Mouse (Mus musculus): ENCODE data around the gene Acap2. TPM values are rescaled to one million over a fixed set of nuclear protein-coding genes. Genes with fewer than 3 reads are reported as not detected.
A peak's percentile ranks its signal among the peaks of the same experiment; 100 is the strongest.

The Acap2 gene
- total RNA-seq (2022): 1 to 10 TPM; 4.7 to 8.3 (median 6.8) TPM

GRCm38 (mm10) chr16:31200790-31201567 lies at the start of gene Acap2:
Acap2 (minus strand) TSS chr16:31201245.
- DNase-seq (ENCODE audit: low spot score in 2 of 2): peak; percentile 96

GRCm38 (mm10) chr16:31249401-31249800 lies 48.4 kb upstream of the Acap2 start:
- no peak for DNase-seq (ENCODE audit: low spot score in 2 of 2)

GRCm38 (mm10) chr16:31248717-31249116 lies 47.7 kb upstream of the Acap2 start:
- no peak for DNase-seq (ENCODE audit: low spot score in 2 of 2)

DNA sequence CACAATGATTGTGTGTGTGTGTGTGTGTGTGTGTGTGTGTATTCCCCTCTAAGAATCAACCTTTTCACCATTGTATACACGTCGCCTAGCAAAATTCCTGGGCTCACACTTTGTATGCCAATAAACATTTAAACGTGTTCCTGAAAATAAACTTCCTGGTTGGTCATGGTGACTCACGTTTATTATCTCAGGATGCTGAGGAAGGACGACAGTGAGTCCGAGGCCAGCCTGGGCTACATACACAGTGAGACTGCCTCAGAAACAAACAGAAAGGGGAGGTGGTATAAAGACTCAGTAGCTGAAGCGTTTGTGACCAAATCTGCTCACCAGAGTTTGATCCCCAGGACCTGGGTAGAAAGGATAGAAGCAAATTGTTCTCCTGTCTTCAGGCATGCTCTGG lies 46.4 kb upstream of the Acap2 start:
- no peak for DNase-seq (ENCODE audit: low spot score in 2 of 2)

DNA sequence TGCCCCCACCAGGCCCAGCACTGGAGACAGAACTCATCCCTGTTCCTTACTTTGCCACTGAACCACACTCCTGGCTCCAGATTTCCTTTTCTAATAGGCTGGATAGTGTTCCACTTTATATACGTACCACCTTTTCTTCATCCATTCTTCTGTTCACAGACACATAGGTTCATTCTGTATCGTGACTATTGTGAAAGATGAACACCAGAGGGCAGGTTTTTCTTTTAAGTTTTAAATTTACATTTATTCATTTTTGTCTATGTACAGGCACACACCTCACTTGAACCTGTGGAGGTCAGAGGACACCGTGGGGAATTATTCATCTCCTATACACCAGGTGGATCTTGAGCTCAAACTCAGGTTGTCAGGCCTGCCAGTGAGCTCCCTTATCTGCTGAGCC lies 43.0 kb upstream of the Acap2 start:
- no peak for DNase-seq (ENCODE audit: low spot score in 2 of 2)

DNA sequence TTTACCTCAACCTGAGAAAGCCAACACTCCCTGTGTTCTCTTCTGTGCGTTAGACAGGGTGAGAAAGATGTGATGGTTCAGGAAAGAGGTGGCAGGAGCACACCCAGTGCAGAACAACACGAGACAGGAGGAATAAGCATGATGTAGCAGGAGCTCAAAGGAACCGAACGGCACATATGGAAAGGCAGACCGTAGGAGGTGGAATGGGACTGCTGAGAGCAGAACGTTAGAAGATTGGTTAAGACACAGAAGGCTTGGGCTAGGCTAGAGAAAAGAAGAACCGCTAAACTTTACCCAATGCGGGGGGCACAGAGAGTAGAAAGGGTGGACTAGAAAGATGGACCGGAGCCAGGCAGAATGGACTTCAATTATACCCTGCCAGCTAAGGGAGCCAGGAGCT lies 40.4 kb upstream of the Acap2 start:
- DNase-seq (ENCODE audit: low spot score in 2 of 2): no peak

GRCm38 (mm10) chr16:31240569-31240968 lies 39.5 kb upstream of the Acap2 start:
- DNase-seq (ENCODE audit: low spot score in 2 of 2): no peak

DNA sequence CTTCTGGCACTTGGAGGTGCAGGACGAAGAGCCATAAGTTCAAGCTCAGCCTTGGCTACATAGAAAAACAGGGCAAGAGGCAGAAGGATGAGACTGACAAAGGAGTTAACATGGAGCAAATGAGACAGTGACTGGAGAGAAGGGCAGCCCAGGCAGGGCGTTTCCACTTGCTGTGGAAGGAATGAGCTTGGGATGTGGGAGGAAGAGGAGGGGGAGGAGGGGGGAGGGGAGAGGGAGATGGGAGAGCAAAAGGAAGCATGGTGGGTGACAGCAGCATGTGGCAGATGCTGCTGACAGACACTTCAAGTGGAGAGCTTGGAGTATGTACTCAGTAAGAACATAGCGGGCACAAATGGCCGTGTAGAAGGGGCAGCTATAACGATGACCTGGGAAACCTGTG lies 37.2 kb upstream of the Acap2 start:
- no peak for DNase-seq (ENCODE audit: low spot score in 2 of 2)

GRCm38 (mm10) chr16:31235457-31236310 lies 34.6 kb upstream of the Acap2 start:
- DNase-seq (ENCODE audit: low spot score in 2 of 2): no peak

DNA sequence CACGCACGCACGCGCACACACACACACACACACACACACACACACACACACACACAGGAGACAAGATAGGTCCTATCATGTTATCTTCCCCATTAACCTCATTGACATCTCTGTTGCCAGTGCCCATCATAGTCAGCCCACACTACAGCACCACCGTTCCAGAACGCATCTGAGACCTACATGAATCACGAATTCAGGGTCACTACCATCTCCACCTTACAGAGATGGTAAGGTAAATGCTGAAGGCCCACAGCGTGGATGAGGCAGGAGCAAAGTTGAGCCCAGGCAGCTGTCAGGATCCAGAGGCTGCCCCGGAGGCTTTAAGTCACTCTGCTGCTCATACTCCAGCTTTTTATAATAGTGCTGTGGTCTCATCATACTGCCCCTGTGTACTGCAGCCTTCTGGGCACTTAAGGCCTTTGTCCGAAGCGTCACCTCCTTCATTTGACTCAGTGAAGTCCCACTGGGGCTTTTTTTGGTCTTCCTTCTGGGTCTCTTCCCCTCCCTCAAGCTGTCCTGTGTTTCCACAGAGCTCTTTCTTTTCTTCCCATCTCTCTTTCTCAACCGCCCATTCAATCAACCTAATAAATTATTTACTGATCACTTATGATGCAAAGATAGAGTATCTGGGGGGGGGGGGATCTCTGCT lies 33.9 kb upstream of the Acap2 start:
- no peak for DNase-seq (ENCODE audit: low spot score in 2 of 2)

DNA sequence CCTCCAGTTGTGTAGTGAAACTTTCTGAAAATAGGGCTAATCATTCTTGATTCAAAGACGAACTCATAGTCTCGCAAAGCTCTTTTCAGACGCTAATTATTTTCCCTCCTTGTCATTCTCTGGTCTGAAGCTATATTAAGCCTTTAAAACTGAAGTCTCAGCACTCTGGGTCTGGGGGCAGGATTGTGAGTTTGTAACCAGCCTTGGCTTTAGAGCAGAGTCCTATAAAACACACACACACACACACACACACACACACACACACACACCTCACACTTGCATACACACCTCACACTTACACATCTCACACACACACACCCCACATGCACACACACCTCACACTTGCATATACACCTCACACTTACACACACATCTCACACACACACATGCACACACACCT lies 33.3 kb upstream of the Acap2 start:
- no peak for DNase-seq (ENCODE audit: low spot score in 2 of 2)

DNA sequence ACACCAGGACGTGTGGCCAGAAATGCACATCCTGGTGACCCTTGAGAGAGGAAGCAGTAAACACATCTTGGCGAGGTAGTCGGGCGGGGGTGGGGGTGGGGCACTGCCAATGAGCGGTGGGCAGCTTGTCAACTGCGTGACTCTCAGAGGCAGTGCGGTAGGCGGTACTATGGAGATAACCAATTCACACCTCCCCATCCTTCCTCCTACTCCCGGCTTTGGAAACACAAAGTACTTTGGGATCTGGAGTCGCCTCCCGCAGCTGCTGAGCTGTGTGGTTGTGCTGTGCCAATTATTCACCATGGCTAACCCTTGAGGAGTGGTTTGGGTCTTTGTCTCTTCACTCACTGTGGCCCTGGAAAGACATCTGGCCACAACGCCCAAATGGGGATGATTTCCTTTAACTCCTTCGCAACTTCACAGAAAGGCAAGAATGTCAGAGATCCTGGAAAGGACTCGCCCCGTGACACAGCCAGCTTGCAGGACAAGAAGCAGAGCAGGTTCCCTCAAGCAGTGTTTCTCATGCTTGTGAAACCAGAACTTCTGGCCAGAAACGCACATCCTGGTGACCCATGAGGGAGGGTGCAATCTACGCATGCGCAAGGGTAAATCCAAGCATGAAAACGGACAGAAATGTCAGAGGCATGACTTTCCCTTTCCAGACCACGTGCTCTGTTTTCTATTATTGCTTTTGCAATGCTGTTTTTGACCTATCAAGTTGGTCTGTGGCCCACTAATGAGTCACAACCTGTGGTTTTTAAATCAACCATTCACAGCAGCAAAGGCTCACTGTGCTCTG lies 32.7 kb upstream of the Acap2 start:
- peak; percentile 71 to 77 for DNase-seq (ENCODE audit: low spot score in 2 of 2)

- peak; percentile 14 to 26 for DNase-seq (ENCODE audit: low spot score in 2 of 2)
Observed at GRCm38 (mm10) chr16:31233167-31233498, 32.1 kb upstream of the Acap2 start.

- no peak for DNase-seq (ENCODE audit: low spot score in 2 of 2)
Observed at GRCm38 (mm10) chr16:31232491-31233166, 31.6 kb upstream of the Acap2 start.

DNA sequence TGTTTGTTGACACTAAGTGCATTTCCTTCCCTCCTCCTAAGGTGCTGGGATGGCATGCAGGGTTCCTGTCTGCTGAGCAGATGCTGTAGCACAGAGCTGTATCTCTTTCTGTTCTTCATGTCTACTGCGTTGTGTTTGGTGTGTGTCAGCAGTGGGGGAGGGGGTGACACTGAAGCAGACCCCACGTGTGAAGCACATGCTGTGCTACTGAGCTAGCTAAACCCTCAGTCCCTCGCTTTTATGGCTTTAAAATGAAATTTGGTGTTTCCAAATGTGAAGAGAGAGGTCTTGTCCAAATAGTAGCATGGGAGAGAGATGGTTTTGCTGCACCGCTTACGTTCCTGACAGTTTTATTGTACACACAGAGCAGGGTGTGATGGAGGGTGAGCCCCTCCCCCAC lies 30.5 kb upstream of the Acap2 start:
- no peak for DNase-seq (ENCODE audit: low spot score in 2 of 2)

DNA sequence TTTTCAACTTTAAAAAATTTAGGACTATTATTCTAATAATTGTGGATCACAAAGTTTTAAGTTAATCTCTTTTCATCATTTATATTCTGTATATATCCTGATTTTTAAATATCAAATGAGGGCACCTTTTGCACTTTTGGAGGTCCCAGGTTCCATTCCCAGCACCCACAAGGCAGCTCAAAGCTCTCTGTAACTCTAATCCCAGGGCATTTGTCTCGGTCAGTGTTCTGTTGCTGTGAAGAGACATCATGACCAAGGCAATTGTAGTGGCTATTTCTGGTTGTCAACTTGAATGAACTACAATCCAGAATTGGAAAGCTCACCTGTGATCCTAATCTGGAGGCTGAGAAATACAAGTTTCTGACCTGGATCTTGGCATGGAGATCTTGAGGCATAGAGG lies 26.7 kb upstream of the Acap2 start:
- no peak for DNase-seq (ENCODE audit: low spot score in 2 of 2)

GRCm38 (mm10) chr16:31215271-31215670 lies 14.2 kb upstream of the Acap2 start:
- DNase-seq (ENCODE audit: low spot score in 2 of 2): no peak

GRCm38 (mm10) chr16:31213463-31213862 lies 12.4 kb upstream of the Acap2 start:
- DNase-seq (ENCODE audit: low spot score in 2 of 2): no peak

DNA sequence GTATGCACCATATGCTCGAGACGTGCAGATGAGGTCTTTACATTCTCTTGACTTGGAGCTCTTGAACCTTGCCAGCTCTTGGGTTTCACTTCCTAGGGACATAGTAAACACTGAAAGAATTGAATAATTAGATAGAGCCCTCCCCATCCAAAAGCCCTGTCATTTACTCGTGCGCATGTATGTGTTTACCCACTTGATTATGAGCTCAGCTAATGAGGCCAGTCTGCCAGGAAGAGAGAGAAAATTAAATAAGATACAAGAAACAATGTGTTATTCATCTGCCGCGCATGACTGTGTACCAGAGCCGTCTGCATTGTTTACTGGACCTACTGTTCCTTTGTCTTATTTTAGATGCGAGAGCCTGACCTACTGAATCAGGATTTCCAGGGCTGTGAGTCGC lies 10.5 kb upstream of the Acap2 start:
- no peak for DNase-seq (ENCODE audit: low spot score in 2 of 2)

GRCm38 (mm10) chr16:31210453-31210852 lies 9.4 kb upstream of the Acap2 start:
- no peak for DNase-seq (ENCODE audit: low spot score in 2 of 2)

GRCm38 (mm10) chr16:31209911-31210310 lies 8.9 kb upstream of the Acap2 start:
- DNase-seq (ENCODE audit: low spot score in 2 of 2): no peak

Measured in gastrocnemius, adult 8-10 months (tissue).